Mouse (Mus musculus): ENCODE measurements around the gene Adh1. TPM values are rescaled to one million over a fixed set of nuclear protein-coding genes. Genes with fewer than 3 reads are reported as not detected.

Adh1 gene
- polyA plus RNA-seq, 1 experiment from 2014 or later = 138 TPM

DNA sequence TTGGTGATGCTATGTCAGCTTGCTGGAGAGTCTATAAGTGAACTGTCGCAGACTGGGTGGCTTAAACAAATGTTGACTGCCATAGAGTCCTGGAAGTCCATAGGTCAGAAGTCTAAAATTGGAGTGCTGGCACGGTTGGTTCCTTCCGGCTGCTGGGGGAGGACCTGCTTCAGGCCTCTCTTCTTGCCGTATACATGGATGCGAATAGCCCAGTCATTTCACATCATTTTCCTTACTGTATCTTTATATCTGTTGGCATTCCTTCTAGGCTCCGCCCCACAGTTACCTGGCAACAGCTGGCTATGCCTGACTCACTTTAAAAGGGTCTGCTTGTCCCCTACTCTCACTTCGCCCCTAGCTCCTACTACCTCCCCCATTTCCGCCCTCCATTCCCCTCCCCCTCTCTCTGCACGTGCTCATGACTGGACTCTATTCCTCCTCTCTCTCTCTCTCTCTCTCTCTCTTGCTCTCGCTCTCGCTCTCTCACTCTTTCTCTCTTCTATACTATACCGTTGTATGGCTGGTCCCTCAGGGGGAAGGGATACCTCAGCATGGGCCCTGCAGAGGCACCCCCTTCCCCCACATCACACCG is 36.3 kb upstream of the Adh1 start:
- 71% methylated on average over 13 of the region's 13 CpGs for WGBS (ENCODE audit: insufficient replicate concordance)
- H3K27ac ChIP-seq (ENCODE audit: low read length) = no peak overlapping the region

DNA sequence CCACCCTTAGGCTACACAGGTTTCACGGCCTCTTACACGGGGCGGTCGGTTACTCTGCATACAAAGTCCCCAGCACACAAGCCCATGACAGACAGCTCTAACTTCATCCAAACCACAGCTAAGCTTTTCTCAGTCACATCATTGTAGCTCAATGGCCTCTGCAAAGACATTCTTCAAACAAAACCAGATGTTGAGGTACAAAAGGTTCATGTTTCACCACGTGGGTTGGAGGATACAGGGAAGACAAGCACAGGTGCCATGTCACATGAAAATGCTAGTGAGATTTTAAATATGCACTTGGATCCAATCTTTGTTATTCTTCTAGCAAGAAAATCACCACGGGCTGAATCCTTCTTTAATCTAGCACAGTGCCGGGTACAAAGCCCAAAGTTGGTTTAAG is 35.5 kb upstream of the Adh1 start:
- WGBS (ENCODE audit: insufficient replicate concordance) = 59% methylated on average over 7 of the region's 7 CpGs

More for the DNA sequence above, 36.3 kb upstream of the Adh1 start:
- Histone ChIP-seq H3K4me2 (ENCODE audit: low read depth, low read length) (no peak overlapping the region), H3K36me3 (ENCODE audit: control insufficient read depth, insufficient read depth) (no peaks in the 10 kb centered on the region), H3K4me1 (ENCODE audit: control insufficient read depth, low read depth, low read length) (no peaks in the 10 kb centered on the region), H3K9me3 (replicated peaks; ENCODE audit: control insufficient read depth, low read length) (no peaks in the 10 kb centered on the region), H3K27me3 (ENCODE audit: control insufficient read depth, insufficient read depth, low read depth, low read length) (no peaks in the 10 kb centered on the region), H3K9ac (ENCODE audit: low read depth, low read length) (no peak overlapping the region), H3K4me3 (ENCODE audit: low read depth, low read length) (no peak overlapping the region)
- peak; percentile 59 for ATAC-seq (ENCODE audit: low read depth)

DNA sequence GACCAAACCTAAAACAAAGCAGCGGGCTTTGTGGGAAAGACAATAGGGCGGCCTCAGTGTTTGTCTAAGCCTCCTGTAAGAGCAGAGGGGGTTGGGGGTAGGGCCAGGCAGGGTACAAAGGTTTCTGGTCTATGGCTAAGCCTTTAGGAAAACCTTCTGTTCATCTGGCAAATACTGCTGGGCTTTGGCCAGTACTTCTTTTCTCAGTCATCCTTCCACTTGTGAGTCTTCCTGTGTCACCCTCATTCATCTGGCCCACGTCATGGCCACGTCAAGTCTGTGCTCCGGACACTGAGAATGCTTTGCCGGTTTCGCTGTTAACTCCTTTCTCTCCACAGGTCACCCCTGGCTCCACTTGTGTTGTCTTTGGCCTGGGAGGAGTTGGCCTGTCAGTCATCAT is 34.9 kb upstream of the Adh1 start:
- Histone ChIP-seq H3K9ac (ENCODE audit: low read depth, low read length) (no peak overlapping the region), H3K9me3 (replicated peaks; ENCODE audit: control insufficient read depth, low read length) (no peaks in the 10 kb centered on the region), H3K27ac (ENCODE audit: low read length) (0 out of 2 replicates have a peak overlapping the region, but pooled peaks have one; percentile 18), H3K4me2 (ENCODE audit: low read depth, low read length) (no peak overlapping the region), H3K27me3 (ENCODE audit: control insufficient read depth, insufficient read depth, low read depth, low read length) (no peaks in the 10 kb centered on the region), H3K4me1 (ENCODE audit: control insufficient read depth, low read depth, low read length) (no peaks in the 10 kb centered on the region), H3K4me3 (ENCODE audit: low read depth, low read length) (no peak overlapping the region), H3K36me3 (ENCODE audit: control insufficient read depth, insufficient read depth) (no peaks in the 10 kb centered on the region)
- no peak for ATAC-seq (ENCODE audit: low read depth)
- 64% methylated on average over 7 of the region's 7 CpGs for WGBS (ENCODE audit: insufficient replicate concordance)

More for the DNA sequence above, 35.5 kb upstream of the Adh1 start:
- Histone ChIP-seq H3K27me3 (ENCODE audit: control insufficient read depth, insufficient read depth, low read depth, low read length) (no peaks in the 10 kb centered on the region), H3K9me3 (replicated peaks; ENCODE audit: control insufficient read depth, low read length) (no peaks in the 10 kb centered on the region), H3K9ac (ENCODE audit: low read depth, low read length) (no peak overlapping the region), H3K36me3 (ENCODE audit: control insufficient read depth, insufficient read depth) (no peaks in the 10 kb centered on the region), H3K4me2 (ENCODE audit: low read depth, low read length) (no peak overlapping the region), H3K27ac (ENCODE audit: low read length) (no peak overlapping the region), H3K4me3 (ENCODE audit: low read depth, low read length) (no peak overlapping the region), H3K4me1 (ENCODE audit: control insufficient read depth, low read depth, low read length) (no peaks in the 10 kb centered on the region)
- no peak for ATAC-seq (ENCODE audit: low read depth)

DNA sequence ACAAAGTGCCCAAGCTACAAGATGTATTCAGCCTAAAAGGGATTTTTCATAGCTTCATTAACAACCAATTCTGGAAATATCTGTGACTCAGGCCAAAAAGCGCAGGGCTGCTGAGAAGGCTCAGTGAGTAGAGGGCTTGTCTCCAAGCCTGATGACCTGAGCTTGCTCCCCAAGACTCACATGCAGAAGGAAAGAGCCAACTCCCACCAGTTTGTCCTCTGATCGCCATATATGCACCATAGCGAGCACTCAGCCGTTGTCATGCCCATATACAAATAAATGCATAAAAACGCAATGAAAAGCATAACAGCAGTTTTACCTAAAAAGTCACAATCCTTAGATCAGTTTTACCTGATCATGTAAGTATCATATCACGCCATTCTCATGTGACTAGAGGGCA is 34.3 kb upstream of the Adh1 start:
- 69% methylated on average over 6 of the region's 6 CpGs for WGBS (ENCODE audit: insufficient replicate concordance)
- ATAC-seq (ENCODE audit: low read depth) = no peak

DNA sequence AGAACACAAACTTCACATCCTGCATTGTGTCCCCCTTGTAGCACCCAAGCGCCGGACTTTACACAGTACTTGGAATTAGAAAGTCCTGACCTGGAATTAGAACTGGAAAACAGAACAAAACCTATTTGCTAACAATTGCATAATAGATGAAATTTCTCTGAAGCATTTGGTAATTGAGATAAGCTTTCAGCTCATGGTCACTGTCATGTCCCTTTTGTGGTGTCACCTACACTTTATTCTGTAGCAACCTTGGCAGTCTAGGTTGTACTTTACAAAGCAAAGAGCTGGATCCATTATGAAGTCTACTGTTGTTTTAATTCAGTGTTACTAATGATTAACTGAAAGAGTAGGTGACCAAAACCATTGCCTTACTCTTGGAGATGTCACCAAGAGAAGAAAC is 33.7 kb upstream of the Adh1 start:
- WGBS (ENCODE audit: insufficient replicate concordance) = 74% methylated on average over 2 of the region's 2 CpGs
- ATAC-seq (ENCODE audit: low read depth) = peak; percentile 22; the same call in 1 of the 2 replicates
- H3K4me2 ChIP-seq (ENCODE audit: low read depth, low read length) = no peak overlapping the region
- no peak overlapping the region for H3K9ac ChIP-seq (ENCODE audit: low read depth, low read length)
- no peak overlapping the region for H3K27ac ChIP-seq (ENCODE audit: low read length)
- no peaks in the 10 kb centered on the region for H3K9me3 ChIP-seq (replicated peaks; ENCODE audit: control insufficient read depth, low read length)
- no peaks in the 10 kb centered on the region for H3K27me3 ChIP-seq (ENCODE audit: control insufficient read depth, insufficient read depth, low read depth, low read length)
- no peak overlapping the region for H3K4me3 ChIP-seq (ENCODE audit: low read depth, low read length)
- H3K36me3 ChIP-seq (ENCODE audit: control insufficient read depth, insufficient read depth) = no peaks in the 10 kb centered on the region
- H3K4me1 ChIP-seq (ENCODE audit: control insufficient read depth, low read depth, low read length) = no peaks in the 10 kb centered on the region

More for the DNA sequence above, 34.3 kb upstream of the Adh1 start:
- H3K4me1 ChIP-seq (ENCODE audit: control insufficient read depth, low read depth, low read length) = no peaks in the 10 kb centered on the region
- H3K4me3 ChIP-seq (ENCODE audit: low read depth, low read length) = no peak overlapping the region
- no peaks in the 10 kb centered on the region for H3K36me3 ChIP-seq (ENCODE audit: control insufficient read depth, insufficient read depth)
- no peaks in the 10 kb centered on the region for H3K9me3 ChIP-seq (replicated peaks; ENCODE audit: control insufficient read depth, low read length)
- H3K9ac ChIP-seq (ENCODE audit: low read depth, low read length) = no peak overlapping the region
- H3K4me2 ChIP-seq (ENCODE audit: low read depth, low read length) = no peak overlapping the region
- H3K27me3 ChIP-seq (ENCODE audit: control insufficient read depth, insufficient read depth, low read depth, low read length) = no peaks in the 10 kb centered on the region
- H3K27ac ChIP-seq (ENCODE audit: low read length) = no peak overlapping the region

DNA sequence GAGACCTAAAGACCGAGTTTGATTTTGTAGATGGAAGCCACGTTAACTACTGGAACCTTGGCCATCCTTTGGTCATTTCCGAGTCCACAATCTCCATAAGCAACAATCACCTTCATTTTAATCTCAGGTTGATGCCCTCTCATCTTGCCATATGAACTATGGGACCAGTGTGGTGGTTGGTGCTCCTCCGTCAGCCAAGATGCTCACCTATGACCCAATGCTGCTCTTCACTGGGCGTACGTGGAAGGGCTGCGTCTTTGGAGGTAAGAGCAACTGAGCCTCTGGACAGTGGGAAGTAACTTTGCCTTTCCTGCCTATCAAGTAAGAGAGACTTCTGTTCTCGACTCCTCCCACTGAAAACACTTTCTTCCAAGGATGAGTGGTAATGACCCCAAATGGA is 33.0 kb upstream of the Adh1 start:
- H3K4me2 ChIP-seq (ENCODE audit: low read depth, low read length) = no peak overlapping the region
- H3K4me3 ChIP-seq (ENCODE audit: low read depth, low read length) = no peak overlapping the region
- no peak for ATAC-seq (ENCODE audit: low read depth)
- H3K27ac ChIP-seq (ENCODE audit: low read length) = no peak overlapping the region
- 64% methylated on average over 8 of the region's 8 CpGs for WGBS (ENCODE audit: insufficient replicate concordance)
- no peaks in the 10 kb centered on the region for H3K27me3 ChIP-seq (ENCODE audit: control insufficient read depth, insufficient read depth, low read depth, low read length)
- H3K9ac ChIP-seq (ENCODE audit: low read depth, low read length) = no peak overlapping the region
- no peaks in the 10 kb centered on the region for H3K36me3 ChIP-seq (ENCODE audit: control insufficient read depth, insufficient read depth)
- H3K4me1 ChIP-seq (ENCODE audit: control insufficient read depth, low read depth, low read length) = no peaks in the 10 kb centered on the region
- H3K9me3 ChIP-seq (replicated peaks; ENCODE audit: control insufficient read depth, low read length) = no peaks in the 10 kb centered on the region

GRCm38 (mm10) chr3:138229448-138229847 is 31.3 kb upstream of the Adh1 start:
- Histone ChIP-seq H3K4me1 (ENCODE audit: control insufficient read depth, low read depth, low read length) (no peaks in the 10 kb centered on the region), H3K4me2 (ENCODE audit: low read depth, low read length) (no peak overlapping the region), H3K4me3 (ENCODE audit: low read depth, low read length) (no peak overlapping the region), H3K27ac (ENCODE audit: low read length) (no peak overlapping the region), H3K36me3 (ENCODE audit: control insufficient read depth, insufficient read depth) (no peaks in the 10 kb centered on the region), H3K9me3 (replicated peaks; ENCODE audit: control insufficient read depth, low read length) (no peaks in the 10 kb centered on the region), H3K27me3 (ENCODE audit: control insufficient read depth, insufficient read depth, low read depth, low read length) (no peaks in the 10 kb centered on the region), H3K9ac (ENCODE audit: low read depth, low read length) (no peak overlapping the region)
- ATAC-seq (ENCODE audit: low read depth) = no peak
- WGBS (ENCODE audit: insufficient replicate concordance) = 74% methylated on average over 1 of the region's 1 CpGs

DNA sequence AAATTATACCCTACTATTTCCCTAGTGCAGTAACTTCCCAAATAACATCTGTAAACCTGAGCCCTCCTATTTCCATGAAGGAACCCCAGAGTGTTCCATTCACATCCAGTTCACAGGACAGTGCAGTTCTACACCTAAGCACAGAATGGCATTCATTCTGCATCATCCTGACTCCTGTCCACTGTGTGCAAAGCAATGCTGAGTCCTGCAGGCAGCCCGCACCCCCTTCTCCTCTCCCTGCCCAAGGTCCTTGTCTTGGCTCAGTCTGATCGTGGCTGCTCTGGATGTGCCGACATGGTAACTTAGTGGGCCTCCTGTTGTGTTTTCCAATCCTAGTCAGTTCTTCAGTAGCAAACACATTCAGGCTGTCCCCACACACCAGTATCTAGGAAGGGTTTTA is 30.5 kb upstream of the Adh1 start:
- ATAC-seq (ENCODE audit: low read depth) = no peak
- H3K4me2 ChIP-seq (ENCODE audit: low read depth, low read length) = no peak overlapping the region
- no peaks in the 10 kb centered on the region for H3K36me3 ChIP-seq (ENCODE audit: control insufficient read depth, insufficient read depth)
- H3K9me3 ChIP-seq (replicated peaks; ENCODE audit: control insufficient read depth, low read length) = no peaks in the 10 kb centered on the region
- H3K27me3 ChIP-seq (ENCODE audit: control insufficient read depth, insufficient read depth, low read depth, low read length) = no peaks in the 10 kb centered on the region
- no peak overlapping the region for H3K27ac ChIP-seq (ENCODE audit: low read length)
- WGBS (ENCODE audit: insufficient replicate concordance) = 67% methylated on average over 3 of the region's 3 CpGs
- no peak overlapping the region for H3K4me3 ChIP-seq (ENCODE audit: low read depth, low read length)
- H3K4me1 ChIP-seq (ENCODE audit: control insufficient read depth, low read depth, low read length) = no peaks in the 10 kb centered on the region
- H3K9ac ChIP-seq (ENCODE audit: low read depth, low read length) = no peak overlapping the region

DNA sequence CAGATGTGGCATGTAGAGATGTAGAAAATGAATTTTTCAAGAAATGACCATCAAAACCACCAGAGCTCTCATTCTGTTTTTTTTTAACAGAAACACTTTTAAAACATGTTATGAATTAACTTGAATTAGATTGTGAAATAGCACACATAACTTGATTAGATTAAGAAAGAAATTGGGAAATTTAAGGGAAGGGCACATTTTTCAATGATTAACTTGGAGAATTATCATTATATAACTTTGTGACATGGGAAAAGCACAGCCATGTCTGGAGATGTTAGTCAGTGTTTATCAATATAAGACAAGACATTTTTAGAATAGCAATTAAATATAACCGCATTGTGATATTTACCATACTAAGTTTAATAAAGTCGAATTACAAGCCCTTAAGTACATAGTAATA is 29.3 kb upstream of the Adh1 start:
- ATAC-seq (ENCODE audit: low read depth) = no peak

More for the DNA sequence above, 29.3 kb upstream of the Adh1 start:
- Histone ChIP-seq H3K27me3 (ENCODE audit: control insufficient read depth, insufficient read depth, low read depth, low read length) (no peaks in the 10 kb centered on the region), H3K9me3 (replicated peaks; ENCODE audit: control insufficient read depth, low read length) (no peaks in the 10 kb centered on the region), H3K36me3 (ENCODE audit: control insufficient read depth, insufficient read depth) (no peaks in the 10 kb centered on the region), H3K27ac (ENCODE audit: low read length) (no peak overlapping the region), H3K4me2 (ENCODE audit: low read depth, low read length) (no peak overlapping the region), H3K9ac (ENCODE audit: low read depth, low read length) (no peak overlapping the region), H3K4me1 (ENCODE audit: control insufficient read depth, low read depth, low read length) (no peaks in the 10 kb centered on the region), H3K4me3 (ENCODE audit: low read depth, low read length) (no peak overlapping the region)
- WGBS (ENCODE audit: insufficient replicate concordance) = 50% methylated on average over 2 of the region's 2 CpGs
